Mouse (Mus musculus) embryonic facial prominence, embryonic 15.5 days (tissue): ENCODE results near the gene Tomm40. TPM values are rescaled to one million over a fixed set of nuclear protein-coding genes. Genes with fewer than 3 reads are reported as not detected.

Experiments used
- ATAC-seq: fragments of 200-750 bp; cut with Nextera tagmentation; 2 replicates; pipeline ENCODE4 v1.8.0; 2017; ENCODE audit warnings: low read depth, moderate TSS enrichment; ENCODE audit not compliant: insufficient number of reproducible peaks, low FRiP score, low TSS enrichment
- H3K27ac ChIP-seq: fragments of 300-500 bp; sonication (generic); replicated peaks from 2 replicates; pipeline ENCODE4 v1.5.1; 2015; ENCODE audit warnings: mild to moderate bottlenecking, inconsistent platforms
- H3K27me3 ChIP-seq: fragments of 300-500 bp; sonication (generic); 2 replicates; pipeline ENCODE4 v1.6.1; 2015; ENCODE audit warnings: inconsistent platforms
- H3K36me3 ChIP-seq: fragments of 300-500 bp; sonication (generic); 2 replicates; pipeline ENCODE4 v1.6.1; 2015; ENCODE audit warnings: mild to moderate bottlenecking, inconsistent platforms
- H3K4me1 ChIP-seq: fragments of 300-500 bp; sonication (generic); 2 replicates; pipeline ENCODE4 v1.6.1; 2015; ENCODE audit warnings: inconsistent platforms
- H3K4me2 ChIP-seq: fragments of 300-500 bp; sonication (generic); replicated peaks from 2 replicates; pipeline ENCODE4 v1.6.1; 2015; ENCODE audit warnings: mild to moderate bottlenecking, inconsistent platforms
- H3K4me3 ChIP-seq: fragments of 300-500 bp; sonication (generic); replicated peaks from 2 replicates; pipeline ENCODE4 v1.5.1; 2015; ENCODE audit warnings: mild to moderate bottlenecking, inconsistent platforms
- H3K9ac ChIP-seq: fragments of 300-500 bp; sonication (generic); 2 replicates; pipeline ENCODE4 v1.6.1; 2015; ENCODE audit warnings: inconsistent platforms
- H3K9me3 ChIP-seq: fragments of 300-500 bp; sonication (generic); replicated peaks from 2 replicates; pipeline ENCODE4 v1.6.1; 2016; ENCODE audit warnings: inconsistent platforms
- WGBS: fragments of 180-500 bp; shearing (Covaris S2); methylation state at CpG from one replicate; pipeline ENCODE4 v1.1.7; 2015; 5-methylcytosine and 5-hydroxymethylcytosine counted together
- polyA plus RNA-seq: library from polyadenylated mRNA; unstranded; fragments of >200 nt; fragmentation: Nextera tagmentation; extraction: Ambion mirVana; gene quantifications from 2 replicates; pipeline ENCODE4 v1.2.1, GENCODE M21; 2015

Tomm40 gene
- polyA plus RNA-seq, 1 experiment from 2014 or later, result 146 TPM

DNA sequence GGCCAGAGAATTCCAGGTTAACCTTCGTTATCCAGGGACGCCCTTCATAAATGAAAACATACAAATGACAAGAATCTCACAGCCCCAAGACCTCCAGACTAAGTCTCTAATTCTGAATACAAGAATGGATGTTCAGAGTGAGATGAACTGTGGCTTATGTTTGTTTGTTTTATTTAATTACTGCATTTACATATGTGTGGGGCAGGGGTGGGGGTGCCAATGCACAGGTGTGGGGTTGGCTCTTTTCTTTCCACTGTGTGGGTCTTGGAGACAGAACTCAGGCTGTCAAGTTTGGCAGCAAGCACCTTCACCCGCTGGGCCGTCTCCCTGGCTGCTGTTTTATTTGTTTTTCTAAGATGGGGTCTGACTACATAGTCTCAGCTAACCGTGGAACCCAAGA, 27.2 kb upstream of the Tomm40 start:
- no peak for ATAC-seq
- WGBS, result 58% methylated on average over 5 of the region's 5 CpGs
- H3K36me3 ChIP-seq, result peaks cover 20% of the 10 kb centered on the region
- H3K9me3 ChIP-seq, result no peaks in the 10 kb centered on the region
- H3K27me3 ChIP-seq, result no peaks in the 10 kb centered on the region
- H3K9ac ChIP-seq, result no peak overlapping the region
- peaks cover 35% of the 10 kb centered on the region for H3K4me1 ChIP-seq
- H3K4me3 ChIP-seq, result no peak overlapping the region
- no peak overlapping the region for H3K4me2 ChIP-seq
- no peak overlapping the region for H3K27ac ChIP-seq

DNA sequence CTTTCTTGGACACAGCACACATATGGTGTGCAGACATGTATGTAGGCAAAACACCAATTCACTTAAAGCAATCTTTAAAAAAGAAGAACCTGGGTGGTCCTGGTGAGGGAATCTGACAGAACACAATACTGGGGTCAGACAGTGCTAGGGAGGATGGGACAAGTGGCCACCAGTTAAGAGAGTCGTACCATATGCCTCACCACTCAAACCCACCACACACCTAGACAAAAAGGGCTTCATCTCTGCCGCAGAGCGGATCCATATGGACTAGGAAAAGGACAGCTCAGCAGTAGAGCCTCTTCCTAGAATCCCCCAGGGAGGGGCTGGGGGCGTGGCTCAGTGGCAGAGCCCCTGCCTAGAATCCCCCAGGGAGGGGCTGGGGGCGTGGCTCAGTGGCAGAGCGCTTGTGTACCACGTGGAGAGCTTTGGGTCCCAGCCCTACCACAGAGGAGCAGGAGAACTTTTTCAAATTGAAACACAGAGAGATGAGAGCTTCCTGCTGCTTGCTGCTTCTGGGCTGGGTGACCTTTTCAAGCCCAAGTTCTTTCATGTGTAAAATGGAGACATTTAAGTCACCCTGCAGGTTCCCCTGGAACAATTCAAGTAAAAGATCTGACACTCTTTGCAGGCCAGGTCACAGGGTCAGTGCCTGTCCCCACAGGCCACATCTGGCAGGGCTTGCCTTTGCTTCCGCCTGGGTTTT, 26.2 kb upstream of the Tomm40 start:
- WGBS, result 11% methylated on average over 8 of the region's 8 CpGs
- peaks cover 30% of the 10 kb centered on the region for H3K36me3 ChIP-seq
- no peak overlapping the region for H3K4me3 ChIP-seq
- H3K27me3 ChIP-seq, result no peaks in the 10 kb centered on the region
- peak overlapping the region; percentile 58 for H3K27ac ChIP-seq
- H3K4me2 ChIP-seq, result peak overlapping the region; percentile 15
- ATAC-seq, result peak; percentile 52
- H3K9me3 ChIP-seq, result no peaks in the 10 kb centered on the region
- H3K9ac ChIP-seq, result no peak overlapping the region
- H3K4me1 ChIP-seq, result peaks cover 25% of the 10 kb centered on the region

GRCm38 (mm10) chr7:19740269-19740668, 25.0 kb upstream of the Tomm40 start:
- WGBS, result 91% methylated on average over 11 of the region's 11 CpGs
- no peak overlapping the region for H3K27ac ChIP-seq

GRCm38 (mm10) chr7:19738771-19739170, 23.5 kb upstream of the Tomm40 start:
- H3K4me1 ChIP-seq, result peaks cover 9% of the 10 kb centered on the region
- no peak overlapping the region for H3K4me2 ChIP-seq
- WGBS, result 90% methylated on average over 3 of the region's 3 CpGs
- no peak overlapping the region for H3K27ac ChIP-seq
- no peak overlapping the region for H3K9ac ChIP-seq
- no peak overlapping the region for H3K4me3 ChIP-seq
- no peaks in the 10 kb centered on the region for H3K27me3 ChIP-seq
- no peak for ATAC-seq
- H3K36me3 ChIP-seq, result peaks cover 50% of the 10 kb centered on the region
- no peaks in the 10 kb centered on the region for H3K9me3 ChIP-seq

More at GRCm38 (mm10) chr7:19740269-19740668, 25.0 kb upstream of the Tomm40 start:
- H3K4me2 ChIP-seq, result no peak overlapping the region
- no peaks in the 10 kb centered on the region for H3K27me3 ChIP-seq
- ATAC-seq, result no peak
- H3K36me3 ChIP-seq, result peaks cover 37% of the 10 kb centered on the region
- H3K9me3 ChIP-seq, result no peaks in the 10 kb centered on the region
- H3K4me3 ChIP-seq, result no peak overlapping the region
- H3K9ac ChIP-seq, result no peak overlapping the region
- peaks cover 19% of the 10 kb centered on the region for H3K4me1 ChIP-seq

GRCm38 (mm10) chr7:19736389-19737057, 21.3 kb upstream of the Tomm40 start:
- 91% methylated on average over 16 of the region's 16 CpGs for WGBS

DNA sequence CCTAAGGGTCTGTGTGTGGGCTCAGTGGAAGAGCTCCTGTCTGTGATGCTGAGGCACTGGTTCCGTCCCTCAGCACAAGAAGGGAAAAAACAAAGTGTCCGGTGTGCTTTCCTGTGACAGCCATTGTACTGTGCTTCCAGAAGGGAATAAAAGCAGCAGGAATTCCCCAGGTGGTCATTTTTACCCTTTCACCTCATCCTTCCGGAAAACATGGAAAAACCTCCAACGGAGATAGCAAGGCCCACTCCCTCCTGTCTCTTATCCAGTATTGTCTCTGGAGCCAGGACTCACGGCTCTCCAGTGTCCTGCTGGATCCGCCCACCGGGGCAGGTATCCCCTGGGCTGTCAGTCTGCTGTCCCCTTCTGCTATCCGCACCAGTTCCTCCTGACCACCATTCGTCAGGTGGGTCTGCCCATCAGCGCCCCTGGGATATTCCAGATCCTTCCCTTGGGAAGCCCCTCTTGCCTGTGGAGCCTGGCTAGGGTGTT, 19.0 kb upstream of the Tomm40 start:
- no peak for ATAC-seq
- Histone ChIP-seq H3K9ac (no peak overlapping the region), H3K4me3 (no peak overlapping the region), H3K27me3 (no peaks in the 10 kb centered on the region), H3K4me1 (no peaks in the 10 kb centered on the region), H3K9me3 (no peaks in the 10 kb centered on the region), H3K36me3 (peaks cover 84% of the 10 kb centered on the region), H3K4me2 (no peak overlapping the region), H3K27ac (no peak overlapping the region)
- 86% methylated on average over 10 of the region's 10 CpGs for WGBS

More at GRCm38 (mm10) chr7:19736389-19737057, 21.3 kb upstream of the Tomm40 start:
- ATAC-seq, result no peak
- no peak overlapping the region for H3K9ac ChIP-seq
- no peak overlapping the region for H3K4me2 ChIP-seq
- no peak overlapping the region for H3K4me3 ChIP-seq
- H3K4me1 ChIP-seq, result peaks cover 3% of the 10 kb centered on the region
- H3K27me3 ChIP-seq, result no peaks in the 10 kb centered on the region
- H3K27ac ChIP-seq, result no peak overlapping the region
- H3K36me3 ChIP-seq, result peaks cover 64% of the 10 kb centered on the region
- no peaks in the 10 kb centered on the region for H3K9me3 ChIP-seq

DNA sequence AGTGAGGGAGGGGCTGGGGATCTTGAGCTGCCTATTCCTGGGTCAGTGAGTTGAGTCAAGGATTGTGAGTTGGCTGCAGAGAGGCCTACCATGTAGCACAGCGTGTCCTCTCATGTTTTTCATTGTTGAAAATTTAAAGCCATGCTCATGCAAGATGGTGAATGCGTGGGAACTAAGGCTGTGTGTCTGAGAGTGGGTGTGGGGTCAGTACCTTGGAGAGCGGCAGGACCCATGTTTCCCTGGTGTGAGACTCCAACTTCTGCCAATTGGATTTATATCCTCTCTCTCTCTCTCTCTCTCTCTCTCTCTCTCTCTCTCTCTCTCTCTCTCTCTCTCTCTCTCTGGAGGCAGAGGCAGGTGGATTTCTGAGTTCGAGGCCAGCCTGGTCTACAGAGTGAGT, 11.3 kb upstream of the Tomm40 start:
- 86% methylated on average over 4 of the region's 4 CpGs for WGBS
- Histone ChIP-seq H3K27me3 (no peaks in the 10 kb centered on the region), H3K36me3 (peaks cover 95% of the 10 kb centered on the region), H3K9me3 (peaks cover 5% of the 10 kb centered on the region; the same call in 1 of the 2 replicates), H3K4me2 (no peak overlapping the region), H3K9ac (no peak overlapping the region), H3K4me3 (no peak overlapping the region), H3K27ac (no peak overlapping the region), H3K4me1 (no peaks in the 10 kb centered on the region)
- ATAC-seq, result no peak

DNA sequence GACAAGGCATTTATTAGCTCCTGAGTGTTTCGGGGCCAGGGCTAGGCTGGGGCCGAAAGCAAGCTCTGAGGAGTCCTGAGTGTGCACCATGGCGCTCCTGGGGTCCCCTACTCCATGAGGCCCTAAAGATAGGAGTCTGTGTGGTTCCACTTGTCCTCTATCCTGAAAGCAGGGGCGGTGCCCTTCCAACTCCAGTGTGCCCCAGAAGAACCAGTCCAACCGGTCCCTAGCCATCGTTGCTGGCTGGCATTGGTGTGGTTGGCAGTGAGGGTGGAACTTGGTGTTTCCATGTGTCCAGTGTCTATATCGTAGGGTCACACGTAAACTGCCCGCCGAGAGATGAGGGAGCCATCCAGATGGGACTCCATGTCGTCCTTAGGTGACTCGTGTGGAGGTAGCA, 8.9 kb upstream of the Tomm40 start:
- H3K4me1 ChIP-seq, result no peaks in the 10 kb centered on the region
- no peak overlapping the region for H3K9ac ChIP-seq
- 89% methylated on average over 12 of the region's 12 CpGs for WGBS
- no peaks in the 10 kb centered on the region for H3K27me3 ChIP-seq
- H3K4me2 ChIP-seq, result no peak overlapping the region
- no peak overlapping the region for H3K4me3 ChIP-seq
- H3K9me3 ChIP-seq, result peaks cover 13% of the 10 kb centered on the region; the same call in 1 of the 2 replicates
- no peak overlapping the region for H3K27ac ChIP-seq
- no peak for ATAC-seq
- H3K36me3 ChIP-seq, result peaks cover 91% of the 10 kb centered on the region

DNA sequence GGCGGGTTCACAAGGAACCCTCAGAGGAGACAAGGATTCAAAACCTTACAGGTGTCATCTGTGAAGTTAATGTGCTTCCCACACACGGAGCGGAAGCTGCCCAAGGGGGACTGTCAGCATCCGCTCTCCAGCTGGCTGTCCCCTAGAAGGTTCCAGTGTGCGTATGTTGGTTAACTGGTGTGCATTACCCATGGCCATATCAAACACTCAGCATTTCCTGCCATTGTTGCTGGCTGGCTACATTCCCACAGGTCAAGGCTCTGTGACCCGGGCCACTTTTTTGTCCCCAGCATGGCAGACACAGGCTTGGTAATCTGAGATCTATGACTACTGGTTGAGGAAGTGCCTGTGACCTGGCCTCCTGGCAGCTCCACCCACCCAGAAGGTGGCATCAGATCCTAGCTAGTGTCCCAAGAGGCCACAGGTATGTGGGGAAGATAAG, 7.5 kb upstream of the Tomm40 start:
- Histone ChIP-seq H3K4me2 (no peak overlapping the region), H3K4me1 (no peaks in the 10 kb centered on the region), H3K27ac (no peak overlapping the region), H3K9me3 (peaks cover 13% of the 10 kb centered on the region; the same call in 1 of the 2 replicates), H3K4me3 (no peak overlapping the region), H3K9ac (no peak overlapping the region), H3K27me3 (no peaks in the 10 kb centered on the region), H3K36me3 (peaks cover 86% of the 10 kb centered on the region)
- 81% methylated on average over 6 of the region's 6 CpGs for WGBS
- ATAC-seq, result no peak

- H3K4me2 ChIP-seq, result no peak overlapping the region
- H3K4me3 ChIP-seq, result no peak overlapping the region
- H3K36me3 ChIP-seq, result peaks cover 58% of the 10 kb centered on the region
- H3K9me3 ChIP-seq, result peaks cover 13% of the 10 kb centered on the region; the same call in 1 of the 2 replicates
- WGBS, result 96% methylated on average over 4 of the region's 4 CpGs
- no peak overlapping the region for H3K9ac ChIP-seq
- H3K27me3 ChIP-seq, result no peaks in the 10 kb centered on the region
- no peak for ATAC-seq
- H3K4me1 ChIP-seq, result peaks cover 16% of the 10 kb centered on the region
- no peak overlapping the region for H3K27ac ChIP-seq
These were observed 4.0 kb upstream of the Tomm40 start for GRCm38 (mm10) chr7:19719200-19719599.

DNA sequence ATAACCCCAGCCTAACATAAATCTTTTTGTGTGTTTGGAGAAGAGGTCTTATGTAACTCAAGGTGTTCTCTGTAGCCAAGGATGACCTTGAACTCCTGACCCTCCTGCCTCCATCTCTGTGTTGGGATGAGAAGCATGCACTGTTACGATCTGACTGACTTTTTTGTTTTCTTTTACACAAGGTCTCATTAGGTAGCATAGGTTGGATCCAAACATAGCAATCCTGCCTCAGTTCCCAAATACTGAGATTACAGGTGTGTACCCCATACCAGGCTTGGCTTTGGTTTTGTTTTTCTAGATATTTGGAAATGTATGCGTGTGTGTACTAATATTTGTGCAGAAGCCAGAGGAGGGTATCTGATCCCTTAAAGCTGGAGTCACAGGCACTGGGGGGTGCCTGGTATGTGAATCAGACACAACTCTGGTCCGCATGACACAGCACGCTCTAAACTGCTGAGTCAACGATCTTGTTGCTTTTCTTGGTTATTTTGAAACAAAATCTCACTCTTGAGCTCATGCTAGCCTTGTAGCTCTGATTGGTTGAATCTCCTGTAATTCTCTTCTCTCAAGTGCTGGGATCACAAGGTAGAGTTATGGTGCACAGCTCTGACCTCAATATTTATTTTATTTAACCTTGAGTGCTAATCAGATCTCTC, 3.2 kb upstream of the Tomm40 start:
- no peak overlapping the region for H3K9ac ChIP-seq
- peaks cover 58% of the 10 kb centered on the region for H3K36me3 ChIP-seq
- H3K9me3 ChIP-seq, result peaks cover 13% of the 10 kb centered on the region; the same call in 1 of the 2 replicates
- H3K27ac ChIP-seq, result no peak overlapping the region
- H3K27me3 ChIP-seq, result no peaks in the 10 kb centered on the region
- ATAC-seq, result no peak
- H3K4me2 ChIP-seq, result no peak overlapping the region
- H3K4me1 ChIP-seq, result peaks cover 24% of the 10 kb centered on the region
- WGBS, result 91% methylated on average over 5 of the region's 5 CpGs
- H3K4me3 ChIP-seq, result no peak overlapping the region
